Mouse (Mus musculus): ENCODE data around the gene Lhfp. TPM values are rescaled to one million over a fixed set of nuclear protein-coding genes. Genes with fewer than 3 reads are reported as not detected.

The Lhfp gene
- polyA plus RNA-seq, 1 experiment from 2014 or later: 37.4 TPM

DNA sequence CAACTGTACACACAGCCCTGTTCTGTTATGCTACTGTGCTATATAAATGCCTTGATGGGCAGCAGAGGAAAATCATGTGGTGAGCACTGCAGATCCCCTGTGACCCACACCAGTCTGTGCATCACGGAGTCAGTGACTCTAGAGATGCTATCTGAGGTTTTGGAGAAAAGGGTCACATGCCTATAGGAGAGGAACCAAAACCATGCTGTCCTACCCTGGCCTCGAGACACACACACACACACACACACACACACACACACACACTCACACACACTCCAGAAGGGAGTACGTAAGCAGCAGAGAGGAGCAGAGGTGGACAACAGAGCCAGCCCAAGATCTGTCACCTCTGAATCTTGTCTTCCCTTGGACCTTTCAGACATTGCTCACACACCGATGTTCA, 195.1 kb downstream of the Lhfp start:
- Histone ChIP-seq H3K36me3 (ENCODE audit: control insufficient read depth, insufficient read depth, low read length) (no peaks in the 10 kb centered on the region), H3K27me3 (ENCODE audit: control insufficient read depth, insufficient read depth, low read length) (no peaks in the 10 kb centered on the region), H3K4me2 (replicated peaks; ENCODE audit: low read depth) (no peak overlapping the region), H3K27ac (replicated peaks) (no peak overlapping the region), H3K9ac (ENCODE audit: low read length) (no peak overlapping the region), H3K9me3 (ENCODE audit: control insufficient read depth, low read length) (no peaks in the 10 kb centered on the region), H3K4me3 (ENCODE audit: low read depth, low read length) (no peak overlapping the region), H3K4me1 (replicated peaks; ENCODE audit: control insufficient read depth, insufficient read depth) (no peaks in the 10 kb centered on the region)
- no peak for TF ChIP-seq CTCF (IDR thresholded peaks at IDR 0.05; ENCODE audit: low read depth)
- TF ChIP-seq EP300 (optimal IDR thresholded peaks at IDR 0.05): no peak
- DNase-seq (ENCODE audit: low spot score) (no peak), ATAC-seq (ENCODE audit: low FRiP score, low TSS enrichment) (no peak)
- WGBS: 91% methylated on average over 4 of the region's 4 CpGs

DNA sequence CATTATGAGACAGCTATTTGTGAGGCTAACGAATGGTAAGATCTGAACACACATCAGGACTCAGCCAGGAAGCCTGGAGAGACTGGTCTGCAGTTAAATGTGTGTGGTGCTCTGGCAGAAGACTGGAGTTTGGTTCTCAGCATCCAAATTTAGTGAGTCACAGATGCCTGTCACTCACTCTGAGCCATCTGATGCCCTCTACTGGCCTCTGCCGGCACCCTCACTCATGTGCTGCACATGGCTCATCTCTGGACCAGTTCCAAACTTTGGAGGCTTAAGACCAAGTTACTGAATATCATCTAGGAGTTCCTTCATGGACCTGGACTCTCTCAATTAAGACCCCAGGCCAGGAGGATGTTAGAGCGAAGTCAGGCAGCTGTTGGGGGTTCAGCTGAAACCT, 198.8 kb downstream of the Lhfp start:
- no peak overlapping the region for H3K27ac ChIP-seq (replicated peaks)
- H3K4me3 ChIP-seq (ENCODE audit: low read depth, low read length): no peak overlapping the region
- no peaks in the 10 kb centered on the region for H3K27me3 ChIP-seq (ENCODE audit: control insufficient read depth, insufficient read depth, low read length)
- no peak for ATAC-seq (ENCODE audit: low FRiP score, low TSS enrichment)
- no peak for DNase-seq (ENCODE audit: low spot score)
- no peaks in the 10 kb centered on the region for H3K9me3 ChIP-seq (ENCODE audit: control insufficient read depth, low read length)
- TF ChIP-seq EP300 (optimal IDR thresholded peaks at IDR 0.05) (no peak), CTCF (IDR thresholded peaks at IDR 0.05; ENCODE audit: low read depth) (peak; percentile 19; the same call in 1 of the 2 replicates)
- H3K36me3 ChIP-seq (ENCODE audit: control insufficient read depth, insufficient read depth, low read length): no peaks in the 10 kb centered on the region
- H3K4me1 ChIP-seq (replicated peaks; ENCODE audit: control insufficient read depth, insufficient read depth): no peaks in the 10 kb centered on the region
- 91% methylated on average over 3 of the region's 3 CpGs for WGBS
- no peak overlapping the region for H3K4me2 ChIP-seq (replicated peaks; ENCODE audit: low read depth)
- H3K9ac ChIP-seq (ENCODE audit: low read length): no peak overlapping the region

DNA sequence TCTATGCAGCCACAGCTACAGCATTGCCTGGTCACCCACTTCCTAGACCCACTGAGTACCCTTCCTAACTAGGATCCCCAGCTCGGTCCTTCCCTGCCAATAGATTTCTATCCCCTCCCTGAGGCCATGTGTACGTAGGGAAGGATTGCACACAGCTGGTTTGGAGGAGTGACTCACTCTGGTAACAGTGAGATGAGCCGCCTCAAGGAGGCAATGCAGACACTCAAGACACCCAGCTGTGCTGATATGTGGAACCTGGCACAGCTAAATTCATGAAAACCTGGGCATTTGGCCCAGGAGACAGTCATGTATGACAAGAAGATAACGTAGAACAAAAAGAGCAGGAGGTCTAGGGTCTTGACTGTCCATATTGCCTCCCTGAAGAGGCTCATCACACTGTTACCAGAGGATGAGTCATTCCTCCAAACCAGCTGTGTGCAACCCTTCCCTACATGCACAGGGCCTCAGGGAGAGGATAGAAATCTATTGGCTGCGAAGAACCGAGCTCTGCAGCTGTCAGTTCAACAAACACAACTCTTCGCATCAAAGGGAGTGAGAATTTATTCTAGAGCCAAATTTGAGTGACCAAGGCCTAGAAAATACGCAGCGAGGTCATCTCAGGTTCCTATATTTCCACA, 204.4 kb downstream of the Lhfp start:
- Histone ChIP-seq H3K4me1 (replicated peaks; ENCODE audit: control insufficient read depth, insufficient read depth) (no peaks in the 10 kb centered on the region), H3K9me3 (ENCODE audit: control insufficient read depth, low read length) (no peaks in the 10 kb centered on the region), H3K4me3 (ENCODE audit: low read depth, low read length) (no peak overlapping the region), H3K27ac (replicated peaks) (no peak overlapping the region), H3K36me3 (ENCODE audit: control insufficient read depth, insufficient read depth, low read length) (no peaks in the 10 kb centered on the region), H3K27me3 (ENCODE audit: control insufficient read depth, insufficient read depth, low read length) (no peaks in the 10 kb centered on the region), H3K4me2 (replicated peaks; ENCODE audit: low read depth) (no peak overlapping the region), H3K9ac (ENCODE audit: low read length) (no peak overlapping the region)
- 61% methylated on average over 9 of the region's 9 CpGs for WGBS
- DNase-seq (ENCODE audit: low spot score): no peak
- TF ChIP-seq CTCF (IDR thresholded peaks at IDR 0.05; ENCODE audit: low read depth): peak; percentile 30
- TF ChIP-seq EP300 (optimal IDR thresholded peaks at IDR 0.05): no peak
- no peak for ATAC-seq (ENCODE audit: low FRiP score, low TSS enrichment)

DNA sequence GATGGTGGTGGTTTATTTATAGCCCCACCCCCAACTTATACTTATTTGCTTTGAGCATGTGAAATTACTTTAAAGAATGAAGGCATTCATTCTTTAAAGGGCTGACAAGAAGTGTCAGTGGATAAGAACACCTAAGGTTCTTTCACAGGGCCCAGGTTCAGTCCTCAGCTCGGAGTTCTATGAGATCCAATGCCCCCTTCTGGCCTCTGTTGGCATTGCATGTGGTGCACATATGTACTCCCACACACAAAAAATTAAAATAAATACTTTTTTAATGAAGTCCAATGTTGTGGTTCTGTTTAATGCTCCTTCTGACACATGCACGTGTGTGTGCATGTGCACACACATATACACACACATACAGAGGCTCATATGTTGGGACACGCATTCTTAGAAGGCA, 205.8 kb downstream of the Lhfp start:
- Histone ChIP-seq H3K9ac (ENCODE audit: low read length) (no peak overlapping the region), H3K36me3 (ENCODE audit: control insufficient read depth, insufficient read depth, low read length) (no peaks in the 10 kb centered on the region), H3K27ac (replicated peaks) (no peak overlapping the region), H3K27me3 (ENCODE audit: control insufficient read depth, insufficient read depth, low read length) (no peaks in the 10 kb centered on the region), H3K9me3 (ENCODE audit: control insufficient read depth, low read length) (no peaks in the 10 kb centered on the region), H3K4me3 (ENCODE audit: low read depth, low read length) (no peak overlapping the region), H3K4me2 (replicated peaks; ENCODE audit: low read depth) (no peak overlapping the region), H3K4me1 (replicated peaks; ENCODE audit: control insufficient read depth, insufficient read depth) (no peaks in the 10 kb centered on the region)
- ATAC-seq (ENCODE audit: low FRiP score, low TSS enrichment) (no peak), DNase-seq (ENCODE audit: low spot score) (peak; percentile 27)
- WGBS: 85% methylated on average over 3 of the region's 3 CpGs
- TF ChIP-seq CTCF (IDR thresholded peaks at IDR 0.05; ENCODE audit: low read depth): peak; percentile 71
- no peak for TF ChIP-seq EP300 (optimal IDR thresholded peaks at IDR 0.05)

DNA sequence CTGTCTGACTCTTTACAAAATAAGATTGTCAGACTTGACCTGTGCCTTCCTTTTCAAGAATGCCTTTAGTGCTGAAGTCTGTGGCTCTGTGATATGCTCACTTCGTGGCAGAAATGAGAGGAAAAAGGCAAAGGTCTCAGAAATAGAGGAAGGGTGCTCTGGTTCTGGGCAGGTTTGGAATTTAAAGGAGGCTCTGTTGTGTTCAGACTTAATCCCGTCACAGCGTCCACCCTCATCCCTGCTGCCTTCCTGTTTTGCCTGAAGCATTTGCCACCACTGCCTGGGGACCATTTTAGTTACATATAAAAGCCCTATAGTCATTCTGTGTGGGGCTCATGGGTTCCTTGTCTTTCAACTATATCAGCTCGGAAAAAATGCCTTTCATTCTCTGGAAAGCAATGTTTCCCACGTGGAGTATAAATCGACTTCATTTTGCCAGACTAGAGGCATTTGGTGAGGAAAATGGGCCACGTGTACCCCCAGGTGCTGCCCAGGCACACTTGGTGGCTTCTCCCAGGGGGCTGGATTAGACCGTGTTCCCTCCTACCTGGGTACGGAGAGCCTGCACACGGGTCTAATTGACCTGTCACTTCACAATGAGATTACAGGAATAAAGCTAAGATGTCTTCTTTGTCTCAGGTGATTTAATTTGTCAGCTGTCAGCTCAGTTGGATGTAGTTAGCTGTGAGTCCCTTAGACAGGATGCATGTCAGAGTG, 207.0 kb downstream of the Lhfp start:
- H3K4me1 ChIP-seq (replicated peaks; ENCODE audit: control insufficient read depth, insufficient read depth): 0 out of 2 replicates have a peak, but pooled peaks cover 3% of the 10 kb centered on the region
- no peak for TF ChIP-seq EP300 (optimal IDR thresholded peaks at IDR 0.05)

DNA sequence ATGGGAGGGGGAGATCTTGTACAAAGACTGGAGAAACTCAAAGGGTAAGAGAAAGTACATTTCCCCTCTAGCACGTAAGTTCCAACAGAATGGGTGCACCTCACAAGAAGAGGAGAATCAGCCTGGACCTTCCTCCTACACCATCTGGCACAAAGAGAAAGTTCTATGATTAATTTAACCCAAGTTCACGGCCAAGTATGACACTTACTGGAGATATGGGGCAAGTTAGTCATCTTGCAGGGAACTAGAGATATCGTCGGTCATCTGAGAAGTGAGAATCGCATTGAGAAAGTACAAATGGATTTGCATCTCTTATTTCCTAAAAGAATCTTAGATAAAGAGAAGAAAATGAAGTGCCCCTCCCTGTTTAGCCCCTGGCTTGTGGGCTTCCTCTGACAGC, 211.2 kb downstream of the Lhfp start:
- H3K36me3 ChIP-seq (ENCODE audit: control insufficient read depth, insufficient read depth, low read length): no peaks in the 10 kb centered on the region
- ATAC-seq (ENCODE audit: low FRiP score, low TSS enrichment) (no peak), DNase-seq (ENCODE audit: low spot score) (no peak)
- no peaks in the 10 kb centered on the region for H3K9me3 ChIP-seq (ENCODE audit: control insufficient read depth, low read length)
- no peak overlapping the region for H3K9ac ChIP-seq (ENCODE audit: low read length)
- no peak overlapping the region for H3K4me3 ChIP-seq (ENCODE audit: low read depth, low read length)
- no peak overlapping the region for H3K4me2 ChIP-seq (replicated peaks; ENCODE audit: low read depth)
- H3K27ac ChIP-seq (replicated peaks): no peak overlapping the region
- H3K4me1 ChIP-seq (replicated peaks; ENCODE audit: control insufficient read depth, insufficient read depth): peaks cover 3% of the 10 kb centered on the region; the same call in 1 of the 2 replicates
- TF ChIP-seq EP300 (optimal IDR thresholded peaks at IDR 0.05) (no peak), CTCF (IDR thresholded peaks at IDR 0.05; ENCODE audit: low read depth) (no peak)
- 68% methylated on average over 5 of the region's 5 CpGs for WGBS
- no peaks in the 10 kb centered on the region for H3K27me3 ChIP-seq (ENCODE audit: control insufficient read depth, insufficient read depth, low read length)

More for the DNA sequence above, 207.0 kb downstream of the Lhfp start:
- 59% methylated on average over 10 of the region's 10 CpGs for WGBS
- Histone ChIP-seq H3K9ac (ENCODE audit: low read length) (no peak overlapping the region), H3K27ac (replicated peaks) (no peak overlapping the region), H3K36me3 (ENCODE audit: control insufficient read depth, insufficient read depth, low read length) (no peaks in the 10 kb centered on the region), H3K27me3 (ENCODE audit: control insufficient read depth, insufficient read depth, low read length) (no peaks in the 10 kb centered on the region), H3K4me3 (ENCODE audit: low read depth, low read length) (no peak overlapping the region), H3K4me2 (replicated peaks; ENCODE audit: low read depth) (no peak overlapping the region), H3K9me3 (ENCODE audit: control insufficient read depth, low read length) (no peaks in the 10 kb centered on the region)
- ATAC-seq (ENCODE audit: low FRiP score, low TSS enrichment) (no peak), DNase-seq (ENCODE audit: low spot score) (no peak)
